Mouse (Mus musculus) neural tube, embryonic 12.5 days (tissue): ENCODE measurements around the gene Hoxb1. TPM values are rescaled to one million over a fixed set of nuclear protein-coding genes. Genes with fewer than 3 reads are reported as not detected.

ENCODE experiments used
- ATAC-seq: fragments of 200-750 bp; cut with Nextera tagmentation; 2 replicates; pipeline ENCODE4 v1.8.0; 2017; ENCODE audit warnings: low read depth, mild to moderate bottlenecking, moderate TSS enrichment, moderate library complexity; ENCODE audit not compliant: low FRiP score
- H3K27ac ChIP-seq: fragments of 300-500 bp; sonication (generic); 2 replicates; pipeline ENCODE4 v1.5.1; 2016
- H3K27me3 ChIP-seq: fragments of 300-500 bp; sonication (generic); replicated peaks from 2 replicates; pipeline ENCODE4 v1.6.1; 2016; ENCODE audit warnings: mild to moderate bottlenecking
- H3K36me3 ChIP-seq: fragments of 300-500 bp; sonication (generic); 2 replicates; pipeline ENCODE4 v1.6.1; 2016; ENCODE audit warnings: mild to moderate bottlenecking
- H3K4me1 ChIP-seq: fragments of 300-500 bp; sonication (generic); 2 replicates; pipeline ENCODE4 v1.6.1; 2016
- H3K4me2 ChIP-seq: fragments of 300-500 bp; sonication (generic); replicated peaks from 2 replicates; pipeline ENCODE4 v1.6.1; 2016; ENCODE audit warnings: mild to moderate bottlenecking
- H3K4me3 ChIP-seq: fragments of 300-500 bp; sonication (generic); 2 replicates; pipeline ENCODE4 v1.5.1; 2016
- H3K9ac ChIP-seq: fragments of 300-500 bp; sonication (generic); 2 replicates; pipeline ENCODE4 v1.6.1; 2016; ENCODE audit warnings: mild to moderate bottlenecking
- H3K9me3 ChIP-seq: fragments of 300-500 bp; sonication (generic); 2 replicates; pipeline ENCODE4 v1.6.1; 2016; ENCODE audit warnings: mild to moderate bottlenecking
- WGBS: fragments of 180-500 bp; shearing (Covaris S2); methylation state at CpG from one replicate; pipeline ENCODE4 v1.1.7; 2016; 5-methylcytosine and 5-hydroxymethylcytosine counted together
- polyA plus RNA-seq: library from polyadenylated mRNA; unstranded; fragments of >200 nt; fragmentation: Nextera tagmentation; extraction: Ambion mirVana; gene quantifications from 2 replicates; pipeline ENCODE4 v1.2.1, GENCODE M21; 2016

The Hoxb1 gene
- polyA plus RNA-seq, 1 experiment from 2014 or later, result 8.1 TPM

DNA sequence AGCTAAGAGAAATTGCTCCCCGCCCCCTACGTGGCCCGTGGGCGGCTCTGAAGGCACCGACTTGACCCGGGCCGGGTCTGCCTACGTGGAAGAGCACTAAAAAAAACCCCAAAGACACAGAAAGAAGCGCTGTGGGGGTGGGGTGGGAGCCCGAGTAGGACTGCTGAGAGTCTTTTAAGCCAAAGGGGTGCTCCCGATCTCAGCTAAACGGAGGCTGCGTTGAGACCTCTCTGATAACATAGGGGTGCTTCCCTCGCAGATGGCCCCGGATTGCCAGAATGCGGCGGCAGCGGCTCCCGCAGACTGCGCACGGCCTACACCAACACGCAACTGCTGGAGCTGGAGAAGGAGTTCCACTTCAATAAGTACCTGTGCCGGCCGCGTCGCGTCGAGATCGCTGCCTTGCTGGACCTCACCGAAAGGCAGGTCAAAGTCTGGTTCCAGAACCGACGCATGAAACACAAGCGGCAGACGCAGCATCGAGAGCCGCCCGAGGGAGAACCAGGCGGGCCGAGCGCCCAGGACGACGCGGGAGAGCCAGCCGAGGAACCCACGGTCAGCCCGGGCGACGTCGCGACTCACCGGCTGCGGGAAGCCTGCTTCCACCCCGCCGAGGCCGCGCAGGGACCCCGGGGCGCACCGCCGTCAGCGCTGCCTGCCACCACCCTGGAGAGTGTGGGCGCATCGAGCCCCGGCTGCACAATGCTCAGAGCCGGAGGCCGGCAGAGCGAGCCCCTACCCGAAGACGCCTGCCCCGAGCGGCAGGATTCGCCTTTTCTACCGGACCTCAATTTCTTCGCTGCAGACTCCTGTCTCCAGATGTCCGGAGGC is 12.6 kb upstream of the Hoxb1 start:
- Histone ChIP-seq H3K4me3 (peak overlapping the region; percentile 99), H3K9me3 (no peaks in the 10 kb centered on the region), H3K27me3 (no peaks in the 10 kb centered on the region), H3K4me1 (peaks cover 41% of the 10 kb centered on the region), H3K9ac (peak overlapping the region; percentile 100), H3K27ac (peak overlapping the region; percentile 96), H3K36me3 (peaks cover 9% of the 10 kb centered on the region), H3K4me2 (peak overlapping the region; percentile 93)
- under 1% methylated on average over 75 of the region's 75 CpGs for WGBS
- ATAC-seq, result no peak

DNA sequence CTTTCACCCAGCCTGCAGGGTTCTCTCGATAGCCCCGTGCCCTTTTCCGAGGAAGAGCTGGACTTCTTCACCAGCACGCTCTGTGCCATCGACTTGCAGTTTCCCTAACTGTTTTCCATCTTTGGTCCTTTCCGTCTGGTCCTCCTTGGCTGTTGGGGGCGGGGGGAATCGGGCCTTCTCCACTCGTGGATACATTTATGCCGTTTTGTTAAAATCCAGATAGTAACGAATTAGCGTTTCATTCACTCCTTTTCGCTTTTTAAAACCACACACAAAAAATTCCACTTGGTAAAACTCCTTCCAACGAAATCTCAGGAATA is 12.1 kb upstream of the Hoxb1 start:
- peaks cover 9% of the 10 kb centered on the region for H3K36me3 ChIP-seq
- no peaks in the 10 kb centered on the region for H3K9me3 ChIP-seq
- H3K4me3 ChIP-seq, result peak overlapping the region; percentile 99
- no peaks in the 10 kb centered on the region for H3K27me3 ChIP-seq
- H3K27ac ChIP-seq, result peak overlapping the region; percentile 96
- H3K4me2 ChIP-seq, result peak overlapping the region; percentile 93
- H3K4me1 ChIP-seq, result peaks cover 35% of the 10 kb centered on the region
- no peak for ATAC-seq
- under 1% methylated on average over 14 of the region's 14 CpGs for WGBS
- peak overlapping the region; percentile 100 for H3K9ac ChIP-seq

DNA sequence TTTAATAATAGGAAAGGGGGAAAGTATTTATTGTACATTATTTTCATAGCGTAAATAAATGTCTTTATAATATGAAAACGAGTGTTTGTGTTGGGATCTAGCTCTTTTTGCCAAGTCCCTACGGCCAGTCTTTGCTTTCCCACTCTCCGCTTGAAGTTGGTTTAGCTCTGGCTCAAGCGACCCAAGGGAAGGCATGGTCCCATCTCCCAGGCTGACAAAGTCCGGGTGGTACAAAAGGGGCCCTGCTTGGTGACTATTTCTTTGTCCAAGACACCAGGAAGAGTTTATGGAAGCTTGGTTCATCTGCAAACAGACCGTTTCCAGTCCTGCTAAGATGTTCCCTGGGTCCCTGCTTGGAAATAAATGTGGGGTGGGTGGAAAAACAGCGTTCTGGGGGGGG is 11.6 kb upstream of the Hoxb1 start:
- Histone ChIP-seq H3K36me3 (peaks cover 9% of the 10 kb centered on the region), H3K4me2 (peak overlapping the region; percentile 93), H3K4me3 (peak overlapping the region; percentile 99), H3K27me3 (no peaks in the 10 kb centered on the region), H3K9me3 (no peaks in the 10 kb centered on the region), H3K4me1 (peaks cover 30% of the 10 kb centered on the region), H3K27ac (peak overlapping the region; percentile 97), H3K9ac (peak overlapping the region; percentile 100)
- ATAC-seq, result no peak
- under 1% methylated on average over 8 of the region's 8 CpGs for WGBS

DNA sequence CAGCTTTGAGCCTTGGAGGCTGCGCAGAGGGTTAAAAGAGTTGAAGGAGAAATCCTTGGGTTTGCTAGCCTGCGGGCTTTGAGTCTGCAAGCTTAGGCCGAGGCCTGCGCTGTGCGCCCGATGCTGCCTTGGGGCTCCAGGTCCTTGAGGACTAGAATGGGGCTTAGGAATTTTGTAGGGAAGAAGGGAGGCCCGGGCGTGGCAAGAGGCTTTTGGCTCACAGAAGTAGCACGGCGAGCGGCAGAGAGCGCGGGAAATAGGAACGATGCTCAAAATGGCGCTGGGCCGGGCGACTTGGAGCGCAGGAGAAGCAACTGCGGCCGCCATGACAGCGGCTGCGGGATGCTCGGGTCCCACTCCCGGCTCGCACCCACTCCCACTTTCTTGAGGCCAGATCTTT is 11.2 kb upstream of the Hoxb1 start:
- no peaks in the 10 kb centered on the region for H3K27me3 ChIP-seq

GRCm38 (mm10) chr11:96354801-96355311 is 10.7 kb upstream of the Hoxb1 start:
- Histone ChIP-seq H3K27me3 (no peaks in the 10 kb centered on the region), H3K9ac (peak overlapping the region; percentile 100), H3K27ac (peak overlapping the region; percentile 97)

More for the DNA sequence above, 11.2 kb upstream of the Hoxb1 start:
- peak overlapping the region; percentile 99 for H3K4me3 ChIP-seq
- peaks cover 9% of the 10 kb centered on the region for H3K36me3 ChIP-seq
- H3K9me3 ChIP-seq, result no peaks in the 10 kb centered on the region
- H3K4me2 ChIP-seq, result peak overlapping the region; percentile 93
- H3K9ac ChIP-seq, result peak overlapping the region; percentile 100
- peaks cover 27% of the 10 kb centered on the region for H3K4me1 ChIP-seq
- peak overlapping the region; percentile 97 for H3K27ac ChIP-seq
- WGBS, result under 1% methylated on average over 25 of the region's 25 CpGs
- ATAC-seq, result no peak

GRCm38 (mm10) chr11:96363807-96364206 is 1.7 kb upstream of the Hoxb1 start:
- no peak overlapping the region for H3K27ac ChIP-seq
- H3K9ac ChIP-seq, result no peak overlapping the region
- peaks cover 29% of the 10 kb centered on the region for H3K4me1 ChIP-seq
- no peaks in the 10 kb centered on the region for H3K36me3 ChIP-seq
- WGBS, result 7% methylated on average over 5 of the region's 5 CpGs
- H3K27me3 ChIP-seq, result peaks cover 6% of the 10 kb centered on the region
- H3K4me2 ChIP-seq, result no peak overlapping the region
- no peak for ATAC-seq
- H3K9me3 ChIP-seq, result 0 out of 2 replicates have a peak, but pooled peaks cover 3% of the 10 kb centered on the region
- no peak overlapping the region for H3K4me3 ChIP-seq

More at GRCm38 (mm10) chr11:96354801-96355311, 10.7 kb upstream of the Hoxb1 start:
- WGBS, result 2% methylated on average over 9 of the region's 9 CpGs
- H3K4me3 ChIP-seq, result peak overlapping the region; percentile 99
- peak overlapping the region; percentile 93 for H3K4me2 ChIP-seq
- peaks cover 22% of the 10 kb centered on the region for H3K4me1 ChIP-seq
- peaks cover 9% of the 10 kb centered on the region for H3K36me3 ChIP-seq
- 0 out of 2 replicates have a peak, but pooled peaks cover 3% of the 10 kb centered on the region for H3K9me3 ChIP-seq
- no peak for ATAC-seq

GRCm38 (mm10) chr11:96366092-96367041 is 815 bp downstream of the Hoxb1 start:
- Histone ChIP-seq H3K27me3 (peaks cover 9% of the 10 kb centered on the region), H3K4me3 (peak overlapping the region; percentile 38), H3K4me2 (peak overlapping the region; percentile 69), H3K9ac (peak overlapping the region; percentile 61), H3K27ac (no peak overlapping the region), H3K4me1 (peaks cover 29% of the 10 kb centered on the region), H3K36me3 (no peaks in the 10 kb centered on the region), H3K9me3 (no peaks in the 10 kb centered on the region)
- WGBS, result 2% methylated on average over 47 of the region's 47 CpGs
- peak; percentile 37; the same call in 1 of the 2 replicates for ATAC-seq

GRCm38 (mm10) chr11:96367141-96367540 is 1.6 kb downstream of the Hoxb1 start:
- H3K36me3 ChIP-seq, result no peaks in the 10 kb centered on the region
- H3K27ac ChIP-seq, result no peak overlapping the region
- 12% methylated on average over 6 of the region's 6 CpGs for WGBS
- H3K4me1 ChIP-seq, result peaks cover 29% of the 10 kb centered on the region
- peak overlapping the region; percentile 38; the same call in 1 of the 2 replicates for H3K4me3 ChIP-seq
- no peak for ATAC-seq
- H3K27me3 ChIP-seq, result peaks cover 9% of the 10 kb centered on the region
- peak overlapping the region; percentile 69 for H3K4me2 ChIP-seq
- H3K9me3 ChIP-seq, result no peaks in the 10 kb centered on the region
- H3K9ac ChIP-seq, result no peak overlapping the region

DNA sequence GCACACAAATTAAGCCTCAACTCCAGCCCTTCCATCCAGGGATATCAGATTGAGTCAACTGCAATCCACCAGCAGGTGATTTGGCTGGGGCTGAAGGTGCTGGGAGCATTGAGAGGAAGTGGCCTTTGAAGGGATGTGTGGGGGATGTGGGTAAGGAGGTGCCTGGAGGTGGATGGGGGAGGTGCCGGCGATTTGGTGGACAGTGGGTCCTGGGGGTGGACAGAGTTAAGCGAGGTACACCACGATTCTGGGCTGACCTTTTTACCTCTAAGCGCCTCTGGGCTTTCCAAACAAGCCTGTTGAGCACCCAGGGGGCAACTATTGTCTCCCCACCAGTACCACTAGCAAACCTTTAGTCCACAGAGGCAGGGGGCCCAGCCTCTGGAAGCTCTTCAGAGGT is 3.1 kb downstream of the Hoxb1 start:
- H3K4me1 ChIP-seq, result peaks cover 32% of the 10 kb centered on the region
- no peak overlapping the region for H3K9ac ChIP-seq
- H3K27ac ChIP-seq, result no peak overlapping the region
- no peak overlapping the region for H3K4me3 ChIP-seq
- 13% methylated on average over 5 of the region's 5 CpGs for WGBS
- no peaks in the 10 kb centered on the region for H3K36me3 ChIP-seq
- no peak for ATAC-seq
- H3K27me3 ChIP-seq, result peaks cover 9% of the 10 kb centered on the region
- no peak overlapping the region for H3K4me2 ChIP-seq
- H3K9me3 ChIP-seq, result no peaks in the 10 kb centered on the region

GRCm38 (mm10) chr11:96369140-96369539 is 3.6 kb downstream of the Hoxb1 start:
- peaks cover 31% of the 10 kb centered on the region for H3K4me1 ChIP-seq
- H3K36me3 ChIP-seq, result no peaks in the 10 kb centered on the region
- no peak overlapping the region for H3K9ac ChIP-seq
- no peak overlapping the region for H3K27ac ChIP-seq
- ATAC-seq, result no peak
- no peak overlapping the region for H3K4me3 ChIP-seq
- H3K4me2 ChIP-seq, result no peak overlapping the region
- no peaks in the 10 kb centered on the region for H3K9me3 ChIP-seq
- peaks cover 9% of the 10 kb centered on the region for H3K27me3 ChIP-seq
- WGBS, result 19% methylated on average over 7 of the region's 7 CpGs

GRCm38 (mm10) chr11:96371726-96372125 is 6.2 kb downstream of the Hoxb1 start:
- no peak overlapping the region for H3K27ac ChIP-seq
- no peak overlapping the region for H3K9ac ChIP-seq
- H3K4me1 ChIP-seq, result peaks cover 10% of the 10 kb centered on the region
- no peaks in the 10 kb centered on the region for H3K36me3 ChIP-seq
- H3K4me2 ChIP-seq, result no peak overlapping the region
- H3K27me3 ChIP-seq, result peaks cover 7% of the 10 kb centered on the region; the same call in 1 of the 2 replicates
- H3K9me3 ChIP-seq, result no peaks in the 10 kb centered on the region
- WGBS, result 22% methylated on average over 3 of the region's 3 CpGs
- ATAC-seq, result no peak
- no peak overlapping the region for H3K4me3 ChIP-seq

DNA sequence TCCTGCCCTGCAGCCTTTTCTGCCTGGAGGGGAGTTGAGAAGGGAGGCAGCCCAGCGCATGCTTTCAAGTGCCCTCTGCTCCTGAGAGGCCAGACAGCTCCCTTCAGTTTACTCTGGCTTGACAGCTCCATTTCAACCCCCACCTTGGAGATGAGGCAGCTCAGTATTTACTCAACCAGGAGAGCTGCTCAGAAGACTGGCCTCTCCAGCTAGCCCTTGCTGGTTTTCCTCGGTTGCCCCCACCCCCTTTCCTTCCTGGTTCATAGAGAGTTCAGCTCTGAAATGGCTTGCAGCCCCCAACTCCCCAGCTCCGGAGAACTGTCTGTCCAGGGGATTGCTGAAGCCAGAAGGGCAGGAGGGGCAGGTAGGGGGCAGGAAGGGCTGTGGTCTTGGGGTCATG is 7.0 kb downstream of the Hoxb1 start:
- 0 out of 2 replicates have a peak overlapping the region, but pooled peaks have one; percentile 9 for H3K4me2 ChIP-seq
- no peak overlapping the region for H3K9ac ChIP-seq
- H3K4me1 ChIP-seq, result peaks cover 6% of the 10 kb centered on the region
- H3K36me3 ChIP-seq, result no peaks in the 10 kb centered on the region
- H3K4me3 ChIP-seq, result no peak overlapping the region
- no peak for ATAC-seq
- no peaks in the 10 kb centered on the region for H3K9me3 ChIP-seq
- 0 out of 2 replicates have a peak, but pooled peaks cover 7% of the 10 kb centered on the region for H3K27me3 ChIP-seq
- H3K27ac ChIP-seq, result no peak overlapping the region
- WGBS, result 8% methylated on average over 3 of the region's 3 CpGs
